Mouse (Mus musculus): Measurements from ENCODE around the gene Trem3. TPM values are rescaled to one million over a fixed set of nuclear protein-coding genes. Genes with fewer than 3 reads are reported as not detected.

Trem3 gene
- polyA plus RNA-seq (2014; fragmentation: Nextera tagmentation; extraction: Ambion mirVana): not detected in 2 replicates

GRCm38 (mm10) chr17:48247221-48247928, at the start of gene Trem3:
Trem3 (plus strand) TSS chr17:48247777.
- H3K4me3 ChIP-seq (ENCODE audit: low read depth, low read length): no peak within 1 kb of the TSS
- H3K9me3 ChIP-seq (ENCODE audit: control insufficient read depth, low read length): no peaks in the 10 kb centered on the region
- ATAC-seq (ENCODE audit: low FRiP score) (no peak), DNase-seq (ENCODE audit: low spot score) (no peak)
- H3K4me1 ChIP-seq (replicated peaks; ENCODE audit: control insufficient read depth, insufficient read depth, low read length): no peaks in the 10 kb centered on the region
- H3K27ac ChIP-seq (ENCODE audit: low read depth, low read length): no peak within 1 kb of the TSS
- H3K27me3 ChIP-seq (ENCODE audit: control insufficient read depth, insufficient read depth, low read length): no peaks in the 10 kb centered on the region; the same call in 1 of the 2 replicates
- WGBS: 84% methylated on average over 11 of the region's 11 CpGs
- no peak within 1 kb of the TSS for H3K9ac ChIP-seq (ENCODE audit: low read depth, low read length)
- no peak within 1 kb of the TSS for H3K4me2 ChIP-seq (replicated peaks; ENCODE audit: low read depth, low read length)
- H3K36me3 ChIP-seq (ENCODE audit: control insufficient read depth, insufficient read depth, low read length): no peaks in the 10 kb centered on the region

DNA sequence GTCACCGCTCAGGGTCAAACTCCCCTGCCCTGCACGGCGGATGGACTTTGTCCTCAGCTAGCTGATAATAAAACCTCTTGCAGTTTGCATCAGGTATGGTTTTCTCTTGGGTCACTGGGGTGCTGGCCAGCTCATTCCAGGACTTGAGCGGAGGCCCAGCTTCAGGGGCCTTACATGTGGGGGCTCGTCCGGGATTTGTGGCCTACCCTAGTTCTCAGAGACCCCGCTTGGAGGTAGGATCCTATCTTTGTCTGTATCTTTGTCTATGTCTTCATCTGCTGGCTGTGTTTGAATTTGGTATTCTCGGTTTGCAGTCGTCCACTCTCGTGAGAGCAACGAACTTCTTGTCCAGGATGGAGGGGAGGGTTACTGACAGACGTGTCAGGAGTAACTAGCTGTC, 44.5 kb upstream of the Trem3 start:
- 97% methylated on average over 12 of the region's 12 CpGs for WGBS
- no peak overlapping the region for H3K4me3 ChIP-seq (ENCODE audit: low read depth, low read length)
- ATAC-seq (ENCODE audit: low FRiP score): no peak
- H3K9me3 ChIP-seq (ENCODE audit: control insufficient read depth, low read length): no peaks in the 10 kb centered on the region
- H3K27me3 ChIP-seq (ENCODE audit: control insufficient read depth, insufficient read depth, low read length): no peaks in the 10 kb centered on the region
- H3K4me2 ChIP-seq (replicated peaks; ENCODE audit: low read depth, low read length): no peak overlapping the region
- no peak overlapping the region for H3K27ac ChIP-seq (ENCODE audit: low read depth, low read length)
- H3K9ac ChIP-seq (ENCODE audit: low read depth, low read length): no peak overlapping the region
- no peak for DNase-seq (ENCODE audit: low spot score)
- H3K4me1 ChIP-seq (replicated peaks; ENCODE audit: control insufficient read depth, insufficient read depth, low read length): no peaks in the 10 kb centered on the region
- H3K36me3 ChIP-seq (ENCODE audit: control insufficient read depth, insufficient read depth, low read length): no peaks in the 10 kb centered on the region

GRCm38 (mm10) chr17:48212596-48212995, 35.0 kb upstream of the Trem3 start:
- Histone ChIP-seq H3K4me3 (ENCODE audit: low read depth, low read length) (no peak overlapping the region), H3K9me3 (ENCODE audit: control insufficient read depth, low read length) (no peaks in the 10 kb centered on the region), H3K36me3 (ENCODE audit: control insufficient read depth, insufficient read depth, low read length) (no peaks in the 10 kb centered on the region), H3K9ac (ENCODE audit: low read depth, low read length) (no peak overlapping the region), H3K4me1 (replicated peaks; ENCODE audit: control insufficient read depth, insufficient read depth, low read length) (no peaks in the 10 kb centered on the region), H3K27ac (ENCODE audit: low read depth, low read length) (no peak overlapping the region), H3K27me3 (ENCODE audit: control insufficient read depth, insufficient read depth, low read length) (no peaks in the 10 kb centered on the region), H3K4me2 (replicated peaks; ENCODE audit: low read depth, low read length) (no peak overlapping the region)
- DNase-seq (ENCODE audit: low spot score) (no peak), ATAC-seq (ENCODE audit: low FRiP score) (no peak)
- whole genome bisulfite sequencing: 95% methylated on average over 12 of the region's 12 CpGs

DNA sequence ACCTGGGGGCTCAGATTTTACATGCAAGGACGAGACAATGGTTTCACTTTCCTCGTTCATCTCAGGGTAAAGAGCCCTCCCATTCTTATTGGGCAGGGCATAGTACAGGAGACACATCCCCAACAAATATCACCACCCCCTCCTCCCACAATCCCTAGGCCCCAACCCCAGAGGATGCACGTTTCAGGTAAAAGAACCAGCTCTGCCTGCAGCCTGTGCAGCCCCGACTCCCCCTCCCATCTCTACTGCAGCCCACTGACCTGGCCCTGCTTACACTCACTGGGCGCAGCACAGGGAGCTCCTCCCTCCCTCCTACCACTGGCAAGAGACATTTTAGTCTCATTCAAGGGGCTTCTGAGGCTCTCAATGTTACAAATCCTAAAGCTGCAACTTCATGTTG, 34.1 kb upstream of the Trem3 start:
- Histone ChIP-seq H3K4me1 (replicated peaks; ENCODE audit: control insufficient read depth, insufficient read depth, low read length) (no peaks in the 10 kb centered on the region), H3K27ac (ENCODE audit: low read depth, low read length) (no peak overlapping the region), H3K9me3 (ENCODE audit: control insufficient read depth, low read length) (no peaks in the 10 kb centered on the region), H3K27me3 (ENCODE audit: control insufficient read depth, insufficient read depth, low read length) (no peaks in the 10 kb centered on the region), H3K36me3 (ENCODE audit: control insufficient read depth, insufficient read depth, low read length) (no peaks in the 10 kb centered on the region), H3K9ac (ENCODE audit: low read depth, low read length) (no peak overlapping the region), H3K4me3 (ENCODE audit: low read depth, low read length) (no peak overlapping the region), H3K4me2 (replicated peaks; ENCODE audit: low read depth, low read length) (no peak overlapping the region)
- DNase-seq (ENCODE audit: low spot score) (no peak), ATAC-seq (ENCODE audit: low FRiP score) (no peak)
- 72% methylated on average over 5 of the region's 5 CpGs for WGBS

GRCm38 (mm10) chr17:48215429-48215828, 32.1 kb upstream of the Trem3 start:
- 80% methylated on average over 1 of the region's 1 CpGs for WGBS
- no peaks in the 10 kb centered on the region for H3K36me3 ChIP-seq (ENCODE audit: control insufficient read depth, insufficient read depth, low read length)
- DNase-seq (ENCODE audit: low spot score) (no peak), ATAC-seq (ENCODE audit: low FRiP score) (no peak)
- H3K4me2 ChIP-seq (replicated peaks; ENCODE audit: low read depth, low read length): no peak overlapping the region
- no peak overlapping the region for H3K4me3 ChIP-seq (ENCODE audit: low read depth, low read length)
- no peak overlapping the region for H3K9ac ChIP-seq (ENCODE audit: low read depth, low read length)
- H3K27me3 ChIP-seq (ENCODE audit: control insufficient read depth, insufficient read depth, low read length): no peaks in the 10 kb centered on the region
- no peaks in the 10 kb centered on the region for H3K9me3 ChIP-seq (ENCODE audit: control insufficient read depth, low read length)
- H3K27ac ChIP-seq (ENCODE audit: low read depth, low read length): no peak overlapping the region
- H3K4me1 ChIP-seq (replicated peaks; ENCODE audit: control insufficient read depth, insufficient read depth, low read length): no peaks in the 10 kb centered on the region

DNA sequence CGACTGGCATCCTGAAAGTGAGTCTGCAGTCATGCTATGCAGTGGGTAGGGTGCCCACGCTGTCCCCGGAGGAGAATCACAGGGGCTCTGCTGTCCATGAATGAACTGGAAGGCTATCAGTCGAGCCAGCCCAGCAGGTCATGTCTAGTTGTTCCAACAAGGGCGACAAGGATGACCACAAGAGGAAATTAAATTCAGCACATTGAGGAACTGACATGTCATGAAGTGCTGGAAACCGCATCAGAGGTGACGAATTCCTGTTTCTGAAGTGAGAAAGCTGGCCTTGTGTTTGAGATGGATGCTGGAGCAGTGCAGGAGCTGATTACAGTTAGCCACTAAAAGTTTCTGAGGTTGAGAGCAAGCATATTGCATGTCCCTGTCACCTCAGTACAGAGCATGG, 16.9 kb upstream of the Trem3 start:
- no peaks in the 10 kb centered on the region for H3K9me3 ChIP-seq (ENCODE audit: control insufficient read depth, low read length)
- DNase-seq (ENCODE audit: low spot score): no peak
- H3K36me3 ChIP-seq (ENCODE audit: control insufficient read depth, insufficient read depth, low read length): no peaks in the 10 kb centered on the region
- 91% methylated on average over 7 of the region's 7 CpGs for WGBS
- no peak for ATAC-seq (ENCODE audit: low FRiP score)
- H3K27me3 ChIP-seq (ENCODE audit: control insufficient read depth, insufficient read depth, low read length): no peaks in the 10 kb centered on the region
- H3K9ac ChIP-seq (ENCODE audit: low read depth, low read length): no peak overlapping the region
- no peaks in the 10 kb centered on the region for H3K4me1 ChIP-seq (replicated peaks; ENCODE audit: control insufficient read depth, insufficient read depth, low read length)
- no peak overlapping the region for H3K4me2 ChIP-seq (replicated peaks; ENCODE audit: low read depth, low read length)
- H3K4me3 ChIP-seq (ENCODE audit: low read depth, low read length): no peak overlapping the region
- no peak overlapping the region for H3K27ac ChIP-seq (ENCODE audit: low read depth, low read length)

DNA sequence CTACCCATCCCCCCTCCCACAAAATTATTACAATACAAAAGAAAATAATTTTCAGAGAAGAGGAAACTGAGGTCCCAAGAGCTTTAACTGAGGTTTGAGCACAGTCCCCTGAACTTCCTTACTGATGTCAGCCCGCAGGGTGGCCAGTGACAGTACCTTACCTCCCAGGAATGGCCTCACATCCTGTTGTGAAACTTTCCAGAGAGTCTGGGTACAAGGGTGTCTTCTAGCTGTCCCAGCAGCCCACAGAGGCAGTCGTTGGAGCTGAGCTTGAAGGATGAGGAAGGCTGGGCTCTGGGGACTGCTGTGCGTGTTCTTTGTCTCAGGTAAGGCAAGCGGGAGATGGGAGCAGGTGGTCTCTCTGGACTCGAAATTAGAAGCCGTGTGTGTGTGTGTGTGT, 15.1 kb upstream of the Trem3 start, which contains the start of gene Trem1:
TSS of gene Trem1 (plus strand) at position 251 of the 400 bp plus-strand sequence.
- Histone ChIP-seq H3K27me3 (ENCODE audit: control insufficient read depth, insufficient read depth, low read length) (no peaks in the 10 kb centered on the region), H3K36me3 (ENCODE audit: control insufficient read depth, insufficient read depth, low read length) (no peaks in the 10 kb centered on the region), H3K4me3 (ENCODE audit: low read depth, low read length) (no peak within 1 kb of the TSS), H3K4me2 (replicated peaks; ENCODE audit: low read depth, low read length) (no peak within 1 kb of the TSS), H3K27ac (ENCODE audit: low read depth, low read length) (no peak within 1 kb of the TSS), H3K9me3 (ENCODE audit: control insufficient read depth, low read length) (no peaks in the 10 kb centered on the region), H3K9ac (ENCODE audit: low read depth, low read length) (no peak within 1 kb of the TSS), H3K4me1 (replicated peaks; ENCODE audit: control insufficient read depth, insufficient read depth, low read length) (no peaks in the 10 kb centered on the region)
- no peak for DNase-seq (ENCODE audit: low spot score)
- 87% methylated on average over 6 of the region's 6 CpGs for WGBS
- ATAC-seq (ENCODE audit: low FRiP score): no peak

GRCm38 (mm10) chr17:48233789-48234188, 13.8 kb upstream of the Trem3 start:
- DNase-seq (ENCODE audit: low spot score): no peak
- H3K4me1 ChIP-seq (replicated peaks; ENCODE audit: control insufficient read depth, insufficient read depth, low read length): no peaks in the 10 kb centered on the region
- ATAC-seq (ENCODE audit: low FRiP score): no peak
- H3K9me3 ChIP-seq (ENCODE audit: control insufficient read depth, low read length): no peaks in the 10 kb centered on the region
- no peaks in the 10 kb centered on the region for H3K36me3 ChIP-seq (ENCODE audit: control insufficient read depth, insufficient read depth, low read length)
- no peak overlapping the region for H3K9ac ChIP-seq (ENCODE audit: low read depth, low read length)
- 88% methylated on average over 4 of the region's 4 CpGs for WGBS
- H3K4me2 ChIP-seq (replicated peaks; ENCODE audit: low read depth, low read length): no peak overlapping the region
- no peaks in the 10 kb centered on the region for H3K27me3 ChIP-seq (ENCODE audit: control insufficient read depth, insufficient read depth, low read length)
- no peak overlapping the region for H3K4me3 ChIP-seq (ENCODE audit: low read depth, low read length)
- no peak overlapping the region for H3K27ac ChIP-seq (ENCODE audit: low read depth, low read length)

DNA sequence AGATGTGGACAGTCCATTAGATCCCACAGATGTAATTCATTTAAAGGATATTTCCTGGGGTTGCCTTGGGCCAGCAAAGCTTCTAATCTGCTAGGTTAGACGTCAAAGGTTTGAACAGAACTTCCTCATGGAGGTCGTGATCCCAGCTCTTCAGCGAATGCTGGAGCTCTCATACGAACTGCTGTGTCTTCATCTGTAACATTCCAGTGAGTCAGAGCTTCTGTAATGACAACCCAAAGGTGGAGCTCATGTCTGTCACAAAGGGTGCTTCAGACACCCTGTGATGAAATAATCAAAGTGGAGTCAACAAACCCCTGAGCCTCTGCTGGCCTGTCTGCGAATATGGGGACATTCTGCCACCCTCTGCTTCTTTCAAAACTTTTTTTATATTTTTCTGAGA, 13.0 kb upstream of the Trem3 start:
- Histone ChIP-seq H3K9ac (ENCODE audit: low read depth, low read length) (no peak overlapping the region), H3K27ac (ENCODE audit: low read depth, low read length) (no peak overlapping the region), H3K9me3 (ENCODE audit: control insufficient read depth, low read length) (no peaks in the 10 kb centered on the region), H3K27me3 (ENCODE audit: control insufficient read depth, insufficient read depth, low read length) (no peaks in the 10 kb centered on the region), H3K4me3 (ENCODE audit: low read depth, low read length) (no peak overlapping the region), H3K4me1 (replicated peaks; ENCODE audit: control insufficient read depth, insufficient read depth, low read length) (no peaks in the 10 kb centered on the region), H3K36me3 (ENCODE audit: control insufficient read depth, insufficient read depth, low read length) (no peaks in the 10 kb centered on the region), H3K4me2 (replicated peaks; ENCODE audit: low read depth, low read length) (no peak overlapping the region)
- no peak for DNase-seq (ENCODE audit: low spot score)
- 83% methylated on average over 5 of the region's 5 CpGs for WGBS
- no peak for ATAC-seq (ENCODE audit: low FRiP score)
